Mouse (Mus musculus) lung, adult 2 months (tissue): ENCODE data around the gene Scp2. TPM values are rescaled to one million over a fixed set of nuclear protein-coding genes. Genes with fewer than 3 reads are reported as not detected.
"Not testable (repeated sequence)": the region's sequence is repeated elsewhere in the genome, so short reads cannot be mapped to it uniquely, and the experiment has no call there.

Experiments
- DNase-seq: peaks from one replicate; pipeline ENCODE4 v3.0.0; 2022
- H3K4me1 ChIP-seq: fragments of 200-500 bp; 2 replicates; pipeline ENCODE4 v1.6.1; 2011; ENCODE audit warnings: low read length; ENCODE audit not compliant: control insufficient read depth, insufficient read depth
- H3K4me3 ChIP-seq: fragments of 200-500 bp; replicated peaks from 2 replicates; pipeline ENCODE3; 2011; ENCODE audit warnings: low read depth, mild to moderate bottlenecking, control low read depth, low read length; ENCODE audit errors: extremely low read depth
- CTCF ChIP-seq: fragments of 200-500 bp; IDR thresholded peaks from 2 replicates; pipeline ENCODE4 v1.5.1; 2011; ENCODE audit warnings: mild to moderate bottlenecking, low read length, control low read depth; ENCODE audit not compliant: insufficient read depth
- POLR2A ChIP-seq: fragments of 200-500 bp; IDR thresholded peaks from 2 replicates; pipeline ENCODE4 v1.6.1; 2011; ENCODE audit warnings: low read depth, mild to moderate bottlenecking, control low read depth, low read length, borderline replicate concordance; ENCODE audit errors: extremely low read depth
- WGBS: fragments of 180-500 bp; shearing (Covaris S2); methylation state at CpG from one replicate; pipeline ENCODE4 v1.1.7; 2018; 5-methylcytosine and 5-hydroxymethylcytosine counted together
- polyA plus RNA-seq: library from polyadenylated mRNA; depleted of rRNA; stranded (reverse); fragments of >200 nt; gene quantifications from 2 replicates; pipeline ENCODE4 v1.2.3, GENCODE M21; 2012

The Scp2 gene
- polyA plus RNA-seq, 1 experiment = 185 TPM

DNA sequence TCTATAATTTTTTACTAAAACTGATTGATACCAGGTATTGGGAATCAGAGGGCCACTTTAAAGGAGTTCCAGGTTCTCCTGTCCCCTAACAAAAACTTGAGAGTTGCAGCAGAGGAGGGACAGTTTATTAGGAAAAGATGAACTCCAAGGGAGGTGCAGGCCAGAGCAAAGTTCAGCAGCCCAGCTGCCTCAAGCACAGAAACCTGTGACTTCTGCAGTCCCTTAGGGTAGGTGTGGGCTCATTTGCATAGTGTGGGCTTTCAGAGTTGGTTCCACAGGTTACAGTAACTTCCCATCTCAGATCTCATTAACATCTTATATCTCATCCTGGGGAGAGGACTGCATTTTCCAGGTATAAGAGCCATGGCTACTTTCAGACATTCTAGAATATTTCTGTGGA is 1.0 kb downstream of the Scp2 start:
- TF ChIP-seq CTCF (no peak), POLR2A (no peak)
- H3K4me1 ChIP-seq = no peaks in the 10 kb centered on the region
- H3K4me3 ChIP-seq = no peak overlapping the region
- DNase-seq = no peak

DNA sequence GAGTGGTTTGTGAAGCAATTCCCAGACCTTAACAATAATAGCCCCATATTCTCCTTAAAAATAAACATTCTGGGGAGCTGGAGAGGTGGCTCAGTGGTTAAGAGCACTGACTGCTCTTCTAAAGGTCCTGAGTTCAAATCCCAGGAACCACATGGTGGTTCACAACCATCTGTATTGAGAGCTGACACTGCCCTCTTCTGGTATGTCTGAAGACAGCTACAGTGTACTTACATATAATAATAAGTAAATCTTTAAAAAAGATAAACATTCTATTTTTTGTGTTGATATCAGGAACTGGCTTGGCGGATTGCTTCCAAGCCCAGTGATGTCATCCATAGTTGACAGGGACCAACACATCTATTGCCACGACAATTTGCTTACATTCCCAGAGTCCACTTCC is 1.6 kb downstream of the Scp2 start:
- not testable (repeated sequence) for H3K4me3 ChIP-seq, H3K4me1 ChIP-seq, DNase-seq
- 65% methylated on average over 2 of the region's 2 CpGs for WGBS

DNA sequence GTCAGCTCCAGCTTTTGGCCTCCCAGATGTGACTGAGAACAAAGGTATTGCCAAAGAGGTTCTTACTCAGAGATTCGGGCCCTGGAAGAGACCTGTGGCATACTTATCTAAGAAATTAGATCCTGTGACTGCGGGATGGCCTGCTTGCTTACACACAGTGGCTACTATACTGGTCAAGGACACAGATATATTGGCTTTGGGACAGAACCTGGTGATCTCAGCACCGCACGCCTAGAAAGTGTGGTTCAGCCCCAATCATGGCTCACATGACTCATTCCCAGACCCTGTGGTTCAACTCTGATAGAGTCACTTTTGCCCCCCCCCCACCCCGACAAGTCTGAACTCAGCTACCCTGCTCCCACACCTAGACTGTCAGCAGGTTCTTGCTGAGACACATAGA is 7.9 kb downstream of the Scp2 start:
- DNase-seq = no peak
- WGBS = 86% methylated on average over 5 of the region's 5 CpGs
- no peak overlapping the region for H3K4me3 ChIP-seq
- no peaks in the 10 kb centered on the region for H3K4me1 ChIP-seq
- no peak for TF ChIP-seq POLR2A
- TF ChIP-seq CTCF = no peak

DNA sequence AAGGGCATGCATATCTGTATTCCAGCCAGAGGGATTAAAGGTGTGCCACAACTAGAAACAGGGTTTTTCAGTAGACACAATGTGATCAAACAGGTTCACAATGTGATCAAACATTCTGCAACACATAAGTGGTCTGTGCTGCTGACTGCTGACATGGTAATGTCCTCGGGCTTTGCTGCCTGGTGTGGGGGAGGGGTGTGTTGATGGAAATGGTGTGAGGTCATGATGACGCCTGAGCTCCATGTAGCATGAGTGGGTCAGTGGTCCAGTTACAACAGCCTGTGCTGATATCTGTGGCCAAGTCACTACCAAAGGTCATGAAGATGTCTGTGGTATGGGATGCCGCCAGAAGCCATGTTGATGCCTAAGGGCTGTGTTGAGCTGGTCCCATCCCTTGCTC is 14.3 kb downstream of the Scp2 start:
- WGBS = 77% methylated on average over 3 of the region's 3 CpGs
- H3K4me3 ChIP-seq = no peak overlapping the region
- H3K4me1 ChIP-seq = no peaks in the 10 kb centered on the region
- TF ChIP-seq POLR2A (no peak), CTCF (no peak)
- no peak for DNase-seq

DNA sequence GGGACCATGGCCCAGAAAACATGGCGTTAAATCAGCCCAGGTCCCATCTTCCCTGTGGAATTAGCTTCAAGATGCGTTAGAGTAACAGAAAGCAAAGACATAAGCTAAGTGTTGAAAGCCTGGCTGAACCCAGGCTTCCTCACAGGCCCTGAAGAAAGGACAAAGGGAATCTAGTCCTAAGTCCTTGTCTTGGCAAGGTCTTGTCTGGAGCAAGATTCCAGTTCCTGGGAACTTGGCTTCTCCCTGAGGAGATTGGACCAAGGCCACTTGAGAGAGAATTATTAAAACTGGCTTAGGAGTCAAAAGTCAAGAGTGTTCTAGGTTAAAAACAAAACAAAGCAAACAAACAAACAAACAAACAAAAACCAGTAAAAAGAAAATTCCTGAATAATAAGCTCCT is 16.5 kb downstream of the Scp2 start:
- WGBS = 87% methylated on average over 2 of the region's 2 CpGs
- Histone ChIP-seq H3K4me1 (no peaks in the 10 kb centered on the region), H3K4me3 (no peak overlapping the region)
- no peak for DNase-seq
- TF ChIP-seq POLR2A (no peak), CTCF (no peak)

DNA sequence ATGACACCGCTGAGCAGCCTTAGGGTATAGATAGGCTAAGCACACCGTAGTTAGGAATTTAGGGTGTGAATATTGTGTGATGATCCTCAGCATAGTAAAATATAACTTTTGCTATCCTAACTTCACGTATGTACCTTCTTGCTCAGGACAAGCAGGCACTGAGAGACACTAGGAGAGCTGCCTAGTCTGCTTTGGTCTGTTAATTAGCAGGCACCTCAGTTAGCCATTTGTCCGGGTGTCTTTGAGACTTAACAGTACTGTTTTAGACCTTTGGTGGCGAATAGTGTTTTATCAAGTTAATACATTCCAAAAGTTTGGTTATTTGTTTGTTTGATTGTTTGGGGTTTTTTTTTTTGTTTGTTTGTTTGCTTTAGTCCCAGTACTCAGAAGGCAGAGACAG is 17.3 kb downstream of the Scp2 start:
- WGBS = 88% methylated on average over 5 of the region's 5 CpGs

DNA sequence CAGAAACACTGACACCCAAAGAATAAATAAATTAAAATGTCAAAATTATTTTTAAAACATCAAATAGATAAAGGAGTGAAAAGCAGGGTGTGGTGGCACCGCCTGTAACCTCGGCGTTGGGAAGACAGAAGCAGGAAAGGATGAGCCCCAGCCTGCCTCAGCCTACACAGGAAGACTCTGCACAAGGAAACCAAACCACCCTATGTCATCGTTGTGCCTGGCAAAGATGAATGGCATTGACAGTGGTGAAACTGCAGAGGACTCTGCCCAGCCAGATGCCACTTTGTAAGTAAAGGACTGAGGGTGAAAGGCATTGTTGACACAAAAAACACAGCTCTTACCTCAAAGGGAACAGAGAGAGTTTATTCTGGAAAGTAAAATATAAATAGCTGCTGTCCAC is 18.5 kb downstream of the Scp2 start:
- Histone ChIP-seq H3K4me3 (no peak overlapping the region), H3K4me1 (no peaks in the 10 kb centered on the region)
- TF ChIP-seq POLR2A (no peak), CTCF (no peak)
- WGBS = 65% methylated on average over 4 of the region's 4 CpGs
- no peak for DNase-seq

More for the DNA sequence above, 17.3 kb downstream of the Scp2 start:
- Histone ChIP-seq H3K4me3 (no peak overlapping the region), H3K4me1 (no peaks in the 10 kb centered on the region)
- TF ChIP-seq CTCF = no peak
- no peak for TF ChIP-seq POLR2A
- no peak for DNase-seq

DNA sequence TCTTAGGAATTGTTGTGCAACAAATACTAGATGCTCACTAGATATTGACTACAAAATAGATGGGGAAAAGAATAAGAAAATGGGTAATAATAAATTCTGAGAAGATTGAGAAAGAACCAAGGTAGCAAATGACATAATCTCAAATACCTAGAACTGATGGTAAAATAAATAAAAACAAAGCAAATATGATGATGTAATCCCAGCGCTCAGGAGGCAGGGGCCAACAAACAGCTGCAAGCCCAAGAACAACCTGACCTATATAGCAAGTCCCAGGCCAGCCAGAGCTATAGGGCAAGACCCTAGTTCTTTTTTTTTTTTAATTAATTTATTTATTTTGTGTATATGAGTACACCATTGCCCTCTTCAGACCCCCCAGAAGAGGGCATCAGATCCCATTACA is 20.7 kb downstream of the Scp2 start:
- 87% methylated on average over 1 of the region's 1 CpGs for WGBS
- TF ChIP-seq POLR2A (no peak), CTCF (no peak)
- Histone ChIP-seq H3K4me1 (no peaks in the 10 kb centered on the region), H3K4me3 (no peak overlapping the region)
- DNase-seq = no peak

DNA sequence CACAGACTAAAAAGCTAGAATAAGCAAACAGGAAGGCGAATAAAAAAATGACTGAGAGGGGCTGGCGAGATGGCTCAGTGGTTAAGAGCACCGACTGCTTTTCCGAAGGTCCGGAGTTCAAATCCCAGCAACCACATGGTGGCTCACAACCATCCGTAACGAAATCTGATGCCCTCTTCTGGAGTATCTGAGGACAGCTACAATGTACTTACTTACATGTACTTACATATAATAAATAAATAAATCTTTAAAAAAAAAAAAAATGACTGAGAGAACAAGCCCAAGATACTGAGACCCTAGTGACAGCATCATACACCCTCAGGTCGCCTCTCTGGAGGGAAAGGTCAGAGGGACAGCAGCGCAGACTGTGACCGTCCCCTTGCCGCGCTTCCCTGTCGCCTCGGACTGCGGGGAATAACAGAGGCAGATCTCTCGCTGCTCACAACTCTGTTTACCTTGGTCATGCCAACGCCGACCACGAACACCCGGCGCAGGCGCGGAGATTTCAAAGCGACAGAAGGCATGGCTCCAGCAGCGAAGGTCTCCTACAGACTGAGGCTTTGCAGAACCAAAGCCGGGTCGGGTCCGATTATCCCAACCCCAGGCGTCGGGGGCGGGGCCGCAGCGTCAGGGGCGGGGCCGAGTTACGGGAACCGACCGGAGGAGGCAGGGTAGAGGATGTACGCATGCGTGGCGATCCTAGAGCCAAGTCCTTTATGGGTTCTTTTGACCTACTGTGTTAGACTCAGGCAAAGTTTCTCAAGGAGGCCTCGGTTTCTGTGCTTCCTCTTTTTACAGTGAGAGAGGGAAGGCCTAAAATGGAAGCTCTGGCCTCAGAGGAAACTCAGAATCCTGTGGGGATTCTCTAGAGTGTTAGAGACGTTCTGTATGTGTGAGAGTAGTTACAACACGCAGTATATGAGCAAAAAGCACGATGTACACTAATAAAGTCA is 26.6 kb downstream of the Scp2 start:
- 10% methylated on average over 45 of the region's 45 CpGs for WGBS
- H3K4me1 ChIP-seq = no peaks in the 10 kb centered on the region
- TF ChIP-seq POLR2A (peak; percentile 84; the same call in 1 of the 2 replicates), CTCF (no peak)
- peak overlapping the region; percentile 80 for H3K4me3 ChIP-seq
- DNase-seq = peak; percentile 96

DNA sequence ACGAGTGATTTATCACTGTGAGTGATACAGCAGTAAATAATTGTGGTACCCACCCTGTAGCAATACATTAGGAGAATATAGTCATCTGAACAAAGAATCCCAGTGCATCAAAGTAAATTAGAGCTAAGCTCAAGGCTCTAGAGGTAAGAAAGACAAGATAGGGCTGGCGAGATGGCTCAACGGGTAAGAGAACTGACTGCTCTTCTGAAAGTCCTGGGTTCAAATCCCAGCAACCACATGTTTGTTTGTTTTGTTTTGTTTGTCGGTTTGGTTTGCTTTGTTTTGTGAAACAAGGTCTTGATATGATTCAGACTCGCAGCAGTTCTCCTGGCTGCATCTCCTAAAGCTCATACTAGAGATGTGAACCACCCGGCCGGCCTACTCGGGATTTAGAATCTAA is 27.3 kb downstream of the Scp2 start:
- Histone ChIP-seq H3K4me3 (no peak overlapping the region), H3K4me1 (no peaks in the 10 kb centered on the region)
- WGBS = 91% methylated on average over 8 of the region's 8 CpGs
- TF ChIP-seq CTCF = no peak
- no peak for TF ChIP-seq POLR2A
- DNase-seq = no peak
